Mouse (Mus musculus) heart, adult 2 months (tissue): ENCODE measurements at regions not wholly inside any gene's neighbourhood (a gene's known extent, or its start where the extent isn't known, plus 50 kb on each side); places are given as distances from the start of the nearest gene placed in this dataset.
"Not testable (repeated sequence)": the region's sequence is repeated elsewhere in the genome, so short reads cannot be mapped to it uniquely, and the experiment has no call there.

Source experiments
- DNase-seq, 2 experiments: peaks; one replicate each; pipeline ENCODE4 v3.0.0; 2021
- H3K27ac ChIP-seq: fragments of 200-600 bp; 2 replicates; pipeline ENCODE4 v1.8.1; 2022
- H3K27me3 ChIP-seq: fragments of 200-500 bp; 2 replicates; pipeline ENCODE4 v1.6.1; 2012; ENCODE audit warnings: mild to moderate bottlenecking, low read length, inconsistent platforms, mixed read lengths; ENCODE audit not compliant: control insufficient read depth, insufficient read depth
- H3K36me3 ChIP-seq: fragments of 200-500 bp; 2 replicates; pipeline ENCODE4 v1.6.1; 2012; ENCODE audit warnings: low read length, inconsistent platforms; ENCODE audit not compliant: control insufficient read depth, insufficient read depth
- H3K4me1 ChIP-seq: fragments of 200-500 bp; 2 replicates; pipeline ENCODE4 v1.6.1; 2011; ENCODE audit warnings: low read length; ENCODE audit not compliant: control insufficient read depth, insufficient read depth
- H3K4me3 ChIP-seq: fragments of 200-600 bp; 2 replicates; pipeline ENCODE4 v1.8.1; 2022
- H3K79me2 ChIP-seq: fragments of 200-500 bp; replicated peaks from 2 replicates; pipeline ENCODE4 v1.6.1; 2012; ENCODE audit warnings: mild to moderate bottlenecking, inconsistent platforms, low read length, moderate library complexity, mixed read lengths; ENCODE audit not compliant: control insufficient read depth, insufficient read depth
- H3K9ac ChIP-seq: fragments of 200-500 bp; 2 replicates; pipeline ENCODE4 v1.6.1; 2012; ENCODE audit warnings: low read depth, mild to moderate bottlenecking, control low read depth, inconsistent platforms, low read length, mixed read lengths
- CTCF ChIP-seq: fragments of 200-600 bp; IDR thresholded peaks from 2 replicates; pipeline ENCODE4 v1.8.1; 2022; ENCODE audit warnings: antibody characterized with exemption, mild to moderate bottlenecking, moderate library complexity
- EP300 ChIP-seq: fragments of 200-500 bp; IDR thresholded peaks from 2 replicates; pipeline ENCODE4 v1.6.1; 2011; ENCODE audit warnings: low read depth, low read length, control low read depth; ENCODE audit not compliant: insufficient read depth
- POLR2A ChIP-seq: fragments of 200-500 bp; IDR thresholded peaks from 2 replicates; pipeline ENCODE4 v1.6.1; 2011; ENCODE audit warnings: mild to moderate bottlenecking, low read depth, low read length, control low read depth; ENCODE audit not compliant: insufficient read depth
- WGBS: fragments of 180-500 bp; shearing (Covaris S2); methylation state at CpG from one replicate; pipeline ENCODE4 v1.1.7; 2018; 5-methylcytosine and 5-hydroxymethylcytosine counted together
- intact Hi-C: fragments of 180-260 bp; cut with DNase I; formaldehyde crosslinking; loops from one replicate; pipeline ENCODE4 v1.15.1; 2025

- Histone ChIP-seq H3K4me3 (no peak overlapping the region), H3K9ac (no peak overlapping the region), H3K27me3 (no peaks in the 10 kb centered on the region), H3K79me2 (no peaks in the 10 kb centered on the region), H3K27ac (no peak overlapping the region), H3K4me1 (no peaks in the 10 kb centered on the region), H3K36me3 (no peaks in the 10 kb centered on the region)
- intact Hi-C loops = no loop called here
- 92% methylated on average over 4 of the region's 4 CpGs for WGBS
- no peak for DNase-seq
- TF ChIP-seq EP300 (no peak), POLR2A (no peak), CTCF (no peak)
Observed at GRCm38 (mm10) chr11:121894801-121895200, 64.8 kb downstream of the Ptchd3 start.

- H3K4me1 ChIP-seq, H3K27ac ChIP-seq, H3K4me3 ChIP-seq, intact Hi-C loops, H3K79me2 ChIP-seq, H3K36me3 ChIP-seq, H3K27me3 ChIP-seq, H3K9ac ChIP-seq, DNase-seq: not testable (repeated sequence)
- 80% methylated on average over 6 of the region's 6 CpGs for WGBS
Observed at GRCm38 (mm10) chr11:121904393-121904792, 74.3 kb downstream of the Ptchd3 start.

- WGBS = 87% methylated on average over 10 of the region's 10 CpGs
- H3K79me2 ChIP-seq, H3K9ac ChIP-seq, H3K27me3 ChIP-seq, H3K4me3 ChIP-seq, H3K36me3 ChIP-seq, H3K27ac ChIP-seq, H3K4me1 ChIP-seq, DNase-seq, intact Hi-C loops: not testable (repeated sequence)
Observed at GRCm38 (mm10) chr11:121924631-121925030, 94.6 kb downstream of the Ptchd3 start.

- intact Hi-C loops = not testable (repeated sequence)
Observed at GRCm38 (mm10) chr11:121925043-121925442, 95.0 kb downstream of the Ptchd3 start.

GRCm38 (mm10) chr11:121951726-121952125 is 121.7 kb downstream of the Ptchd3 start:
- DNase-seq, H3K9ac ChIP-seq, H3K27ac ChIP-seq, H3K79me2 ChIP-seq, intact Hi-C loops, H3K4me1 ChIP-seq, H3K27me3 ChIP-seq, H3K36me3 ChIP-seq, H3K4me3 ChIP-seq: not testable (repeated sequence)
- WGBS = 33% methylated on average over 6 of the region's 6 CpGs

More at GRCm38 (mm10) chr11:121925043-121925442, 95.0 kb downstream of the Ptchd3 start:
- not testable (repeated sequence) for DNase-seq, H3K36me3 ChIP-seq, H3K4me3 ChIP-seq, H3K9ac ChIP-seq, H3K4me1 ChIP-seq, H3K27ac ChIP-seq, H3K27me3 ChIP-seq, H3K79me2 ChIP-seq
- WGBS = 38% methylated on average over 16 of the region's 16 CpGs

- H3K4me3 ChIP-seq, DNase-seq, H3K9ac ChIP-seq, H3K79me2 ChIP-seq, H3K4me1 ChIP-seq, H3K27ac ChIP-seq, H3K36me3 ChIP-seq, intact Hi-C loops, H3K27me3 ChIP-seq: not testable (repeated sequence)
- 27% methylated on average over 20 of the region's 20 CpGs for WGBS
Observed at GRCm38 (mm10) chr11:121956367-121957235, 126.6 kb downstream of the Ptchd3 start.

- H3K79me2 ChIP-seq, H3K36me3 ChIP-seq, H3K4me1 ChIP-seq, H3K27me3 ChIP-seq, H3K9ac ChIP-seq, H3K27ac ChIP-seq, intact Hi-C loops, H3K4me3 ChIP-seq, DNase-seq: not testable (repeated sequence)
- 72% methylated on average over 5 of the region's 5 CpGs for WGBS
Observed at GRCm38 (mm10) chr11:121958735-121959134, 128.7 kb downstream of the Ptchd3 start.

- H3K9ac ChIP-seq, H3K4me3 ChIP-seq, H3K36me3 ChIP-seq, intact Hi-C loops, H3K4me1 ChIP-seq, DNase-seq, H3K79me2 ChIP-seq, H3K27ac ChIP-seq, H3K27me3 ChIP-seq: not testable (repeated sequence)
Observed at GRCm38 (mm10) chr11:121964111-121964510, 134.1 kb downstream of the Ptchd3 start.
